Mouse (Mus musculus) forebrain, postnatal 0 days (tissue): Measurements from ENCODE around the gene Gna13. TPM values are rescaled to one million over a fixed set of nuclear protein-coding genes. Genes with fewer than 3 reads are reported as not detected.

Experiments used
- ATAC-seq: fragments of 200-750 bp; cut with Nextera tagmentation; 2 replicates; pipeline ENCODE4 v1.8.0; 2017; ENCODE audit warnings: mild to moderate bottlenecking, moderate library complexity
- DNase-seq: peaks from one replicate; pipeline ENCODE4 v3.0.0-alpha.2; 2015
- H3K27ac ChIP-seq: fragments of 300-500 bp; sonication (generic); 2 replicates; pipeline ENCODE4 v1.5.1; 2014; ENCODE audit warnings: low read depth, mild to moderate bottlenecking, antibody characterized with exemption, low read length, moderate library complexity, mixed read lengths
- H3K27me3 ChIP-seq: fragments of 300-500 bp; sonication (generic); 2 replicates; pipeline ENCODE4 v1.6.1; 2014; ENCODE audit warnings: mild to moderate bottlenecking, low read length, mixed read lengths; ENCODE audit not compliant: insufficient read depth
- H3K36me3 ChIP-seq: fragments of 300-500 bp; sonication (generic); 2 replicates; pipeline ENCODE4 v1.6.1; 2014; ENCODE audit warnings: mild to moderate bottlenecking, moderate library complexity; ENCODE audit not compliant: insufficient read depth
- H3K4me1 ChIP-seq: fragments of 300-500 bp; sonication (generic); 2 replicates; pipeline ENCODE4 v1.6.1; 2014; ENCODE audit warnings: antibody characterized with exemption; ENCODE audit not compliant: insufficient read depth
- H3K4me2 ChIP-seq: fragments of 300-500 bp; sonication (generic); 2 replicates; pipeline ENCODE4 v1.6.1; 2014; ENCODE audit warnings: low read depth, mild to moderate bottlenecking, moderate library complexity
- H3K4me3 ChIP-seq: fragments of 300-500 bp; sonication (generic); 2 replicates; pipeline ENCODE4 v1.5.1; 2014; ENCODE audit warnings: low read depth, low read length, mixed read lengths
- H3K9ac ChIP-seq: fragments of 300-500 bp; sonication (generic); 2 replicates; pipeline ENCODE4 v1.6.1; 2014; ENCODE audit warnings: mild to moderate bottlenecking
- H3K9me3 ChIP-seq: fragments of 300-500 bp; sonication (generic); 2 replicates; pipeline ENCODE4 v1.6.1; 2016; ENCODE audit warnings: low read length
- CTCF ChIP-seq: sonication (generic); IDR thresholded peaks from 2 replicates; pipeline ENCODE4 v1.5.1; 2016; ENCODE audit warnings: antibody characterized with exemption, control low read depth, low read depth
- WGBS: fragments of 180-500 bp; shearing (Covaris S2); extraction: QIAGEN DNeasy Blood & Tissue Kit; methylation state at CpG from one replicate; pipeline ENCODE4 v1.1.7; 2014; 5-methylcytosine and 5-hydroxymethylcytosine counted together
- polyA plus RNA-seq: library from polyadenylated mRNA; unstranded; fragments of >200 nt; fragmentation: Nextera tagmentation; extraction: Ambion mirVana; gene quantifications from 2 replicates; pipeline ENCODE4 v1.2.1, GENCODE M21; 2015
- total RNA-seq: library from RNA; depleted of rRNA; stranded (reverse); fragments of >200 nt; gene quantifications from 2 replicates; pipeline ENCODE4 v1.2.3, GENCODE M21; 2014

The Gna13 gene
- total and polyA plus RNA-seq, 2 experiments from 2014 or later, result 30.4 to 52.2 TPM

DNA sequence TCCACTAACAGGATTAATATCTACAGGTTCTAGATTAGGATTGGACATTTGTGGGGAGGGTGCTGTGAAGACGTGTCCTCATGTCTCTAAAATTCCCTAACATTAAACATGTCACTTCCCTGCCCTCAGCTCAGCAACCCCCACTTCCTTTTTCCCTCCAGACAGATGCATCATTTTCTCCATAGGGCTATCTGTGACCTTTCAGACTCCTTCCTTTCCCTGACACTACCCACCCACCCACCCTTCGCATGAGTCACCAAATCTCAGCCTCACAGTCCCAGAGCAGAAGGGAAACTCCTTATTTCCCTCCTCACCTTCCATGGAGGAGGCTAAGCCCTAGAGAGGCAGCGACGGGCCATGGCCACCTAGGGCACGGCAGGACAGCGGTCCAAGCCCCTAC is 51.0 kb downstream of the Gna13 start, which contains the start of gene 9930022D16Rik:
9930022D16Rik (plus strand) TSS at position 301 of the 400 bp plus-strand sequence.
- 91% methylated on average over 6 of the region's 6 CpGs for WGBS
- ATAC-seq, result no peak
- Histone ChIP-seq H3K27me3 (no peaks in the 10 kb centered on the region), H3K4me2 (no peak within 1 kb of the TSS), H3K27ac (no peak within 1 kb of the TSS), H3K9ac (no peak within 1 kb of the TSS), H3K4me3 (no peak within 1 kb of the TSS), H3K4me1 (no peaks in the 10 kb centered on the region), H3K36me3 (no peaks in the 10 kb centered on the region), H3K9me3 (no peaks in the 10 kb centered on the region)
- no peak for DNase-seq
- no peak for TF ChIP-seq CTCF

GRCm38 (mm10) chr11:109414802-109415201 is 52.2 kb downstream of the Gna13 start:
- WGBS, result 86% methylated on average over 5 of the region's 5 CpGs

GRCm38 (mm10) chr11:109416709-109417420 is 54.2 kb downstream of the Gna13 start:
- Histone ChIP-seq H3K4me3 (no peak overlapping the region), H3K36me3 (no peaks in the 10 kb centered on the region), H3K4me1 (no peaks in the 10 kb centered on the region), H3K27ac (no peak overlapping the region), H3K9ac (no peak overlapping the region), H3K4me2 (no peak overlapping the region), H3K9me3 (no peaks in the 10 kb centered on the region), H3K27me3 (no peaks in the 10 kb centered on the region)
- DNase-seq (no peak), ATAC-seq (no peak)
- TF ChIP-seq CTCF, result no peak
- 88% methylated on average over 8 of the region's 8 CpGs for WGBS

More at GRCm38 (mm10) chr11:109414802-109415201, 52.2 kb downstream of the Gna13 start:
- H3K27me3 ChIP-seq, result no peaks in the 10 kb centered on the region
- no peaks in the 10 kb centered on the region for H3K9me3 ChIP-seq
- H3K4me3 ChIP-seq, result no peak overlapping the region
- no peaks in the 10 kb centered on the region for H3K36me3 ChIP-seq
- ATAC-seq, result no peak
- H3K27ac ChIP-seq, result no peak overlapping the region
- DNase-seq, result no peak
- H3K4me2 ChIP-seq, result no peak overlapping the region
- no peak overlapping the region for H3K9ac ChIP-seq
- no peak for TF ChIP-seq CTCF
- no peaks in the 10 kb centered on the region for H3K4me1 ChIP-seq

- TF ChIP-seq CTCF, result no peak
- no peak overlapping the region for H3K4me3 ChIP-seq
- ATAC-seq, result no peak
- no peaks in the 10 kb centered on the region for H3K27me3 ChIP-seq
- no peaks in the 10 kb centered on the region for H3K36me3 ChIP-seq
- H3K4me2 ChIP-seq, result no peak overlapping the region
- no peaks in the 10 kb centered on the region for H3K9me3 ChIP-seq
- WGBS, result 91% methylated on average over 9 of the region's 9 CpGs
- no peak overlapping the region for H3K27ac ChIP-seq
- no peaks in the 10 kb centered on the region for H3K4me1 ChIP-seq
- no peak for DNase-seq
- H3K9ac ChIP-seq, result no peak overlapping the region
Measured at GRCm38 (mm10) chr11:109417472-109418040, 54.9 kb downstream of the Gna13 start.

GRCm38 (mm10) chr11:109419461-109419860 is 56.8 kb downstream of the Gna13 start:
- Histone ChIP-seq H3K4me2 (no peak overlapping the region), H3K27me3 (no peaks in the 10 kb centered on the region), H3K4me3 (no peak overlapping the region), H3K4me1 (no peaks in the 10 kb centered on the region), H3K9ac (no peak overlapping the region), H3K36me3 (no peaks in the 10 kb centered on the region), H3K27ac (no peak overlapping the region), H3K9me3 (no peaks in the 10 kb centered on the region)
- WGBS, result 51% methylated on average over 4 of the region's 4 CpGs
- no peak for TF ChIP-seq CTCF
- ATAC-seq (no peak), DNase-seq (no peak)

DNA sequence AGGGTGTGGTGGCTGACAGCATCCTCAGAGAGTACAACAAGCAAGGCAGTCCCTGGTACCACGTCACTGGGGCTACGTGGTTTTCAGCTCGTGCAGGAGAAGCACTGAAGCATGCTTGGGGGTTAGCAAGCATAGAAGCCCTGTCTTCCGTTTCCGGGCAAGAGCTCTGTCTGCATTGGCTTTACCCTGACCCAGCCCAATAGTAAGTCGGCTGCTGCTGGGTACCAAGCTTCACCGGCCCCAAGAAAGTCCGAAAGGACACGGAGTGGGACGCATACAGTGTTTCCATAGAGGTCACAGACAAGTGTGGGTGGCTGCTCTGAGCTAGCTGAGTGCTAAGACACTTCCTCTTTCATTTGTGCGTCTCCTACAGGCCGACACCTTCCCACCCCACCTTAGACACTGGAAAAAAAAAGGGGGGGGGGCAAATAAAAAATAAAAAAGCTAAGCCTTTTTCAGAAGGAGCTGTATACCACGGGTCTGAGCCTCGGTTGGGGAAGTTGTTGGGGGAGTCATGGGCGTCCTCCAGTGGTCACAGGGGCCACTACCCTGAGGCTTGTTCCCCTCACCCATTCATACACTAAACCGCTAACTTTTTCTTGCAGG is 57.4 kb downstream of the Gna13 start:
- Histone ChIP-seq H3K9me3 (no peaks in the 10 kb centered on the region), H3K4me3 (no peak overlapping the region), H3K4me2 (no peak overlapping the region), H3K36me3 (no peaks in the 10 kb centered on the region), H3K27ac (no peak overlapping the region), H3K4me1 (peaks cover 3% of the 10 kb centered on the region; the same call in 1 of the 2 replicates), H3K27me3 (no peaks in the 10 kb centered on the region), H3K9ac (no peak overlapping the region)
- DNase-seq (no peak), ATAC-seq (no peak)
- WGBS, result 50% methylated on average over 16 of the region's 16 CpGs
- TF ChIP-seq CTCF, result no peak

- 89% methylated on average over 14 of the region's 14 CpGs for WGBS
- no peak for TF ChIP-seq CTCF
- Histone ChIP-seq H3K4me3 (no peak overlapping the region), H3K27me3 (no peaks in the 10 kb centered on the region), H3K4me1 (peaks cover 5% of the 10 kb centered on the region; the same call in 1 of the 2 replicates), H3K36me3 (no peaks in the 10 kb centered on the region), H3K4me2 (no peak overlapping the region), H3K27ac (no peak overlapping the region), H3K9ac (no peak overlapping the region), H3K9me3 (no peaks in the 10 kb centered on the region)
- ATAC-seq (no peak), DNase-seq (no peak)
Measured at GRCm38 (mm10) chr11:109420567-109420962, 57.9 kb downstream of the Gna13 start.
